Mouse (Mus musculus) B cell, adult 62 days (primary cell): ENCODE results near the gene Mcm7. TPM values are rescaled to one million over a fixed set of nuclear protein-coding genes. Genes with fewer than 3 reads are reported as not detected.

Source experiments
- total RNA-seq: library from RNA; stranded (reverse); gene quantifications from 4 replicates; pipeline ENCODE4 v1.2.4, GENCODE M21; 2023

Mcm7 gene
- 50.1 to 67.0 TPM (median 54.9 TPM) in 4 replicates for total RNA-seq

DNA sequence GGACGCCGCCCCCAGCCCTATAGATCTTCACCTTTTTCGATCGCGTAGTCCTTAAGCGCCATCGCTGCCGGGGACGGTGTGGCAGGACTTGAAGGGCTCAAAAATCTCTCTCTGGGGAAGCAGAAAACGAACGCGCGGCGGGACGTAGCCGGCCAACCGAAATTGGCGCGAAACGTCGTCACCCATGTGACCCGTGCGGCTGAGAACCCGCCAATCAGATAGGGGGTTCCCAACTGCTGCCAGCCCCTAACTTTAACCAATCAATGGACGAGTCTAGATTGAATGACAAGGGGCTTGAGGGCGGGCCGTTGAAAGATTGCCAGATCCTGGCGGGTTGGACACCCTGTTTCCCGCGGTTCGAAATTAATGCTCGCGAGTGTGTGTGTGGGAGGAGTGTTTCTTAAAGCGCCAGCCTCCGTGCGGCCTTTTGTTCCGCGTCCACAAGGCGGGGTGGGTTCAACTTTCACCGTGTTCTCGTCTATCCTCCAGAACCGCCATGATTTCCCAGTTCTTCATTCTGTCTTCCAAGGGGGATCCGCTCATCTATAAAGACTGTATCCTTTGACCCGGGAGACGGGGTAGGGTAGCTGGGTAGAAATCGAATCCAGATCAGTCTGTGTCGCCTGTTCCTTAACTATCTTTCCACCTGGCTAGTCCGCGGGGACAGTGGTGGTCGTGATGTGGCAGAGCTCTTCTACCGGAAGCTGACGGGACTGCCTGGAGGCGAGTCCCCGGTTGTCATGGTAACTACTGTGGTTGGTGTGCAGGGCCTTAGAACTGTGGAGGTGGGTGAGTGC, at the start of gene Mcm7, which contains the start of gene Ap4m1:
Gene Mcm7 (minus strand): TSS at position 728 of the 797 bp plus-strand sequence.
Gene Ap4m1 (plus strand): TSS at position 308 of the 797 bp plus-strand sequence.

DNA sequence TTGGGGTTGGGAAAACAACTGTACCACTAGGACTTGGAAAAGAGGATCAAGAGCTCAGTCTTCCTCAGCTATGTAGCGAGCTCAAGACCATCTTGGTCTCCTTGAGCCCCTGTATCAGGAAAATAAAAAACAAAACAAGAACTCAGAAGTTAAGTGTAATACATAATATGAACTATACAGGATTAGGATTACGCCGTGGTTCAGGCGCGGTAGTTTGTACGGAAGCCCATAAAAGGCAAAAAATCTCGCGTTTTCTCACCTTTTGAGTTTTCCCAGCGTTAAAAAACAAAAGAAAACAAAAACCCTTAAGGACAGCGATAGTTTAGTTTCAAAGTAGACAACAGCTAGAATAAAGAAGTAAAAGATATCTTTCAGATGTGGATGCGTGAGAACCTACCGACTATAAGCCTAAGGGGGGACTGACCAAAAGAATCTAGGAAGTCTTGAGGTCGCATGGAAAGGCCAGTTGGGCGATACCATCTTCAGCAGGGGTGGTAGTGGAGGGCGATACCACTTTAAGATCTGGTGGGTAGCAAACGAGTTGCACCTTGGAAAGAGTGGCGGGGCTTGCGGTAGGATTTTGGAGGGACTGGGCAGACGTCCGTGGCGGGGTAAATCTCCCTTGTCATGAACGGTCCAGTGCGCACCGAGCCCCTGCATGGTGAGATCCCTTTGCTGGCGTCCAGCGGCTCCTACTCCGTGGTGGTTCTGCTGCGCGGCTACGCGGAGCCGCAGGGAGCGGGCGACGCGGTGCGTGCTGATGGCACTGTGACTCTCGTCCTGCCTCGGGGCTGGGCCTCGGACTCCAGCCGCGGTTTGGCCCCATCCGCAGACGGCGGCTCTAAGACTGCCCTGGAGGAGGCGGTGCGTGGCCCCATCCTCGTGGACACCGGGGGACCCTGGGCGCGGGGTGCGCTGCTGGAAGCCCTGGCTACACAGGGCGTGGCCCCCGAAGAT, 21.8 kb upstream of the Mcm7 start, which contains the start of gene Mblac1:
Gene Mblac1 (plus strand): TSS at position 544 of the 957 bp plus-strand sequence.

DNA sequence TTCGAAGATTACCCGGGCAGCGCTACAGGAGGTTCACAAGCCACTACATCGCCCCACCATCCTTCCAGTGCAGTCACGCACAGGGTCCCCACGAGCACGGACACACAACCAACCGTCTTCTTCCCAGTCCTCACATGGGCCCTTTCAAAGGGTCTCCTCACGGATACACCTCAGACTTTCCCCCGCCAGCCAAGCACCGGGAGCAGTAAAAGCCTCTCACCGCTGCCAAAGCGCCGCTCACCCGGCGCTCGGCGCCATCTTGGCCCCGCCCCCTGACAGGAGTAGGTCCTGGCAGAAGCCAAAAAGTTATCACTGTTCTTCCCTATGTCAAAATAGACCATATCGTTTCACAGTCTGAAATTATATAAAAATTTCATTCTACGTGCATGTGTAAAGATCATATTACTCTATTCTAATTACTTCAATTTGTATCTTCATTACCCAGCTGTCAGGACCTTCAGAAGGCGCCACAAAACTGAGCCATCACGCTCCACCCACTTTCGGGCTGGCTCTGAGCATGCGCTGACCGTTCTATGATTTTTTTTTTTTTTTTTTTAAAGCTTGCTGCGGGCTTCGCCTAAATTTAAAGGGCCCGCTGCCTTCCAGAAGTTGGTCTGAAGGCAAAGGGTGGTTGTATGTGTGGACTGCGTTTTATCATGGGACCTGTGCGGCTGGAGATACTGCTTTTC, 14.9 kb upstream of the Mcm7 start, which contains the start of the genes Taf6 and Cnpy4:
Gene Taf6 (minus strand): TSS at position 502 of the 689 bp plus-strand sequence.
Gene Cnpy4 (plus strand): TSS at position 536 of the 689 bp plus-strand sequence.

DNA sequence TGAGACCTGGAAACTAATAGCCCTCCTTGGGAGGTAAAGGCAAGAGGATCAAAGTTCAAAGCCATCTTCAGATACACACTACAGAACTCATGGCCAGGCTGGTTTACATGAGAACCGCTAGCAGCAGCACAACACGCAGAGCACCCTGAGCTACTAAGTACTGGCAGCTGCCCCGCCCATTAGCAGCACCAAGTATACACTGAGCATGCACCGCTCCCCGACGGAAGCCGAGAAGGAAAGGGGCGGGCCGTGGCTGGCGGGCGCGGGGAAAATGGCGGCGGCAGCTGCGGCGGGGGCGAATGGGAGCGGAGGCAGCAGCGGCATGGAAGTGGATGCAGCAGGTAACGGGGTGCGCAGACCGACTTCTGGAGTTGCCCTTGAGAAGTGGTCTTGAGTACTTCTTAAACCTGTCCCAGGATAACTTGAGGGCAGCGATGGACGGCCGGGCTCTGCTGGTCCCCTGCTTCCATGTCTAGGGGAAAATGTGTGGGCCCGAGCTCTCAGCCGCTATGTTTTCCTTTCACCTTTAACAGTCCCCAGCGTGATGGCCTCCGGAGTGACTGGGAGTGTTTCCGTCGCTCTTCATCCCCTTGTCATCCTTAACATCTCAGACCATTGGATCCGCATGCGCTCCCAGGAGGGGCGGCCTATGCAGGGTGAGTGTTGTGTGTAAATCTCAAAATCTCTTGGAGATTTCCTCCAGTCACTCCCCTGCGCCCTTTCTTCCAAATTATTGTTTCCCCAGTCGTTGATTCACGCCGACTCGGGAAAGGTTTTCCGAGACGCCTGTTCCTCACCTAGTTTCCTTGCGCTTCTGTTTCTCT, 11.2 kb downstream of the Mcm7 start, which contains the start of gene Cops6:
Gene Cops6 (plus strand): TSS at position 230 of the 824 bp plus-strand sequence.

GRCm38 (mm10) chr5:138155443-138155976, 16.7 kb downstream of the Mcm7 start, which contains the start of gene Zfp113:
Gene Zfp113 (minus strand): TSS chr5:138155744.

GRCm38 (mm10) chr5:138116255-138117198, 55.7 kb downstream of the Mcm7 start, which contains the start of gene Zscan21:
Gene Zscan21 (plus strand): TSS chr5:138116903.

Other genes with a start within 250 kb of the Mcm7 start
- gene Gjc3, start 209.3 kb downstream of the Mcm7 start, total RNA-seq, result not detected in 4 replicates
- gene Azgp1, start 190.9 kb downstream of the Mcm7 start, total RNA-seq, result not detected in 4 replicates
- not detected in 4 replicates for gene Smok3a, start 151.2 kb downstream of the Mcm7 start, total RNA-seq
- not detected in 4 replicates for gene Smok3b, start 151.0 kb downstream of the Mcm7 start, total RNA-seq
- gene Smok3c, start 119.2 kb downstream of the Mcm7 start, total RNA-seq, result not detected in 4 replicates
- gene Zkscan1, start 87.3 kb downstream of the Mcm7 start, total RNA-seq, result 16.7 to 18.6 TPM (median 17.1 TPM) in 4 replicates
- 7.5 to 14.3 TPM (median 10.9 TPM) in 4 replicates for gene Zscan21, start 55.5 kb downstream of the Mcm7 start, total RNA-seq
- 8.3 to 11.6 TPM (median 9.5 TPM) in 4 replicates for gene Zfp113, start 16.7 kb downstream of the Mcm7 start, total RNA-seq
- 48.8 to 54.2 TPM (median 50.0 TPM) in 4 replicates for gene Cops6, start 11.4 kb downstream of the Mcm7 start, total RNA-seq
- gene Ap4m1, start 420 bp downstream of the Mcm7 start, total RNA-seq, result 33.4 to 38.4 TPM (median 35.6 TPM) in 4 replicates
- gene Taf6, start 15.0 kb upstream of the Mcm7 start, total RNA-seq, result 27.6 to 29.1 TPM (median 28.3 TPM) in 4 replicates
- gene Cnpy4, start 15.1 kb upstream of the Mcm7 start, total RNA-seq, result 14.6 to 16.4 TPM (median 15.4 TPM) in 4 replicates
- 0.91 to 1.6 TPM (median 1.3 TPM) in 4 replicates for gene Mblac1, start 21.9 kb upstream of the Mcm7 start, total RNA-seq
- not detected in 4 replicates for gene Nxpe5, start 53.5 kb upstream of the Mcm7 start, total RNA-seq
- 30.0 to 42.9 TPM (median 38.4 TPM) in 4 replicates for gene Lamtor4, start 83.1 kb upstream of the Mcm7 start, total RNA-seq
- gene BC037034, start 91.6 kb upstream of the Mcm7 start, total RNA-seq, result 47.3 to 60.1 TPM (median 49.0 TPM) in 4 replicates
- not detected in 4 replicates for gene Gal3st4, start 100.4 kb upstream of the Mcm7 start, total RNA-seq
- gene Gm43720, start 107.5 kb upstream of the Mcm7 start, total RNA-seq, result not detected in 4 replicates
- gene Gpc2, start 107.6 kb upstream of the Mcm7 start, total RNA-seq, result 2.0 to 3.0 TPM (median 2.0 TPM) in 4 replicates
- 0.12 TPM in 1 of 4 replicates, not detected in the others for gene Stag3, start 107.8 kb upstream of the Mcm7 start, total RNA-seq
- 0.53 TPM in 1 of 4 replicates, not detected in the others for gene Pvrig, start 169.5 kb upstream of the Mcm7 start, total RNA-seq